Mouse (Mus musculus): ENCODE data around the gene Zbp1.

Gene Zbp1

DNA sequence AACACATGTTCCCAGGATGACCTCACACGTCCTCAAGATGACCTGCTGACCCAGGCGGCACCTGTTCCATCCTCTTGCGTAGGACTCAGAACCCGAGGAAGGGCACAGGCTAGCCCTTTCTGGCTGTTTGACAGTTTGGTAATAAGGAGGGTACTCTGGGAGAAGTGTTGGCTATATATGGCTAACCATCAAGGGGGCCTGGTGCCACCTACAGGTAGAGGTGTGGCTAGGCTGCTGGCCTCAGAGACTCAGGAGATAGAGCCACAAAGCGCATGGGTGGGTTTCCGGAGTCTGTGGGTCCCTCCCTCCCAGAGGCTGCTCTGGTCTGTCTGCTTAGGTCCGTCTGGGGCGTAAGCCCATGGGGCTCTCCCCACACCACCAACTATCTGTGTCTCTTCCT, 28.0 kb upstream of the Zbp1 start:
- DNase-seq: peak; percentile 35

DNA sequence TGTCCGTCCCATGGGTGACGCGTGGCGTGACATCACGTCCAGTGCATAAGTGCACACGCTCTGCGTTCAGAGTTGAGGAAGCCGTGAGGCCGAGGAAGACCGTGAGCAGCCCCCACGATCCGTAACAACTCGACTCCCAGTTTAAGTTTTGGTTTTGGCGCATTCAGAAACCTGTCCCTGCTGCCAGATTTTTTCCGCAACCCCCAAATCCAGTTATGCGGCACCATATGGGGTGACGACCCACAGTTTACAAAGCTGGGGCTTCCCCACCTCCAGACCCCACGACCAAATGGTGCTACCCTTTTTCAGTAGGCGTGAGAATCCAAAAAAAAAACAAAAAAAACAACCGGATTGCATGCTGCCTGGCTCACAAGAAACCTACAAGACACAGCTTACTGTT, 26.5 kb upstream of the Zbp1 start:
- DNase-seq: no peak

DNA sequence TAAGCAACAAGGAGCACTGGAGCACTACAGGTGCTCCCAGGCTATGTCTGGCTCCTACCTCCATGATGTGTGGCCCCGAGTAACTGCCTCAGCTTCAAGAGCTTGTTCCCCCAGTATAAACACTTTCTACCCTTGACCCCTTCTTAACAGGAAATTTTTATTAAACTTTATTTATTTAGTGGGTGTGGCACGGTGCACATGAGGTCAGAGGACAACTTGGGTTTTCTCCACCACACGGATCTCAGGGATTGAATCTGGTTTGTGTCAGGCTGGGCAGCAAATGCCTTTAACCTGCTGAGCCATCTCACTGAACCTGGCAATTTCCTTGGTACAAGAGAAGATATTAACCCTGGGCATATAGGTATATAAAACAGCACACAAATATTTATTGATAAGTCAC, 25.4 kb upstream of the Zbp1 start:
- no peak for DNase-seq

DNA sequence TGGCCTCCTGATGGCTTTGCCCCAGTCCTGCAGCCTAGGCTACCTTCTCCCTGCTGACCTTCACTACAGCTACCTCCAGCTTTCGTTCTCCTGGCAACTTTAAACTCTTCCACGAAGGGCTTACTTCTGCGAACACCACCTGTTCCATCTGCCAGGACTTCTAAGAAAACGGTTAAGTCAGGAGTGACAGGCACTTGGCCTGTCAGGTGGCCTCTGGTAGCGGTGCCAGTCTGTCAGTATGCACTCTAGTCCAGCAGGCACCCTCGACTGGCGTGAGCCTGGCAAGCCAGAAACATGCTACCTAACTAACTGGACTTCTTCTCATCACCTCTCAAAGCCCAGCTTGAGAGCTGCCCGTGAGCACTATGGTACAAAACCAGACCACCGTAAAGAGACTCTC, 24.9 kb upstream of the Zbp1 start:
- no peak for DNase-seq

DNA sequence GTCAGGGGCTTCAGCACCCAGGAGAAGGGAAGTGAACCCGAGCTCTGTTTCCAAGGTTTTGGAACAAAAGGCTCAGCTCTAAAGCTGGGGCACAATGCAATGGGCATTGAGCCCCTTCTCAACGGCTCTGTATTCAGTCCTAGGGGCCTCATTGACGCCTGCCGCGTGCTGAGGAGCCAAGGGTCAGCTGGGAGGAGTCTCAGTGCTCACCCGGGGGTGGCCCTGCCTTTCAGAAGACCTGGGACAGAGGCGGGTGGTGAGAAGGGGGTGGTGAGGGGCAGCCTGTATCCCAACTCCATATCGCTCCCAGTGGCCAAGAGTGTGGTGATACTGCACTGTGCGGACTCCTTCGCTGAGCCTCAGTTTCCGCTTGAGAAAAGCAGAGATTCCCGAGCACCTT, 24.2 kb upstream of the Zbp1 start:
- DNase-seq: no peak

DNA sequence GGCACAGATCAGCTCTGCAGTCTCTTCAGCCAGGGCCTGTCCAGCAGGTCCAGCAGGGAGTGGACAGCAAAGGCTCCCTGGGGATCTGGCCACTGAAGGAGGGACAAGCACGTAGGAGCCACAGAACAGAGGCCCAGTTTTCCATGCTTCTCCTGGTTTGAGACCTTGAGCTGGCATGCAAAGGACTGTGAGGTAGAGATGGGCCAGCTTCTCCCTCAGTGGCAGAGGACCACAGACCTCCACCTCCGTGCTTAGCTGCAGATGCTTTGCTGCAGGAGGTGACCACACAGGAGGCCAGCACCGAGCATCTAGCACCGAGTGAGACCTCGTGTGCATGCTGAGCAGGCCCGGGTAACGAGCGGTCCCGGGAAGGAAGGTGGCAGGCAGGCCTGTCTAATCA, 22.0 kb upstream of the Zbp1 start:
- no peak for DNase-seq

DNA sequence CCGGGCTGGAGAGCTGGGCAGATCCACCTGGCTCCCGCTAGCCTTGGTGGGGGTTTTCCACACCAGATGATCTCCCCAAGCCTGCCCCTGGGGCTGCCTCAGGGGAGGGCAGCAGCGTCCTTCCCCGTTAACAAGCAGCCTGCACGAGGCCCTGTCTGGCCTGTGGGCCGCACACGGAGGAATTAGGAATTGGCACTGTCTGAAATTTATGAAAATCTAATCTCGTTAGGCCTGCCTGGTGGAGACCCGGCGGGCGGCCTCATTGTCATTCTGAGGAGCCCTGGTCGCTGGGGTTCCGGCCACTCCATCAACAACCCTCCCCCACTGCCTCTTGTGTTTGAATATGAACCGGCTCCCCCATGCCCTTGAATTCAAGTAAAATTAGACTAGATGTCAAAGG, 19.8 kb upstream of the Zbp1 start:
- DNase-seq: no peak

DNA sequence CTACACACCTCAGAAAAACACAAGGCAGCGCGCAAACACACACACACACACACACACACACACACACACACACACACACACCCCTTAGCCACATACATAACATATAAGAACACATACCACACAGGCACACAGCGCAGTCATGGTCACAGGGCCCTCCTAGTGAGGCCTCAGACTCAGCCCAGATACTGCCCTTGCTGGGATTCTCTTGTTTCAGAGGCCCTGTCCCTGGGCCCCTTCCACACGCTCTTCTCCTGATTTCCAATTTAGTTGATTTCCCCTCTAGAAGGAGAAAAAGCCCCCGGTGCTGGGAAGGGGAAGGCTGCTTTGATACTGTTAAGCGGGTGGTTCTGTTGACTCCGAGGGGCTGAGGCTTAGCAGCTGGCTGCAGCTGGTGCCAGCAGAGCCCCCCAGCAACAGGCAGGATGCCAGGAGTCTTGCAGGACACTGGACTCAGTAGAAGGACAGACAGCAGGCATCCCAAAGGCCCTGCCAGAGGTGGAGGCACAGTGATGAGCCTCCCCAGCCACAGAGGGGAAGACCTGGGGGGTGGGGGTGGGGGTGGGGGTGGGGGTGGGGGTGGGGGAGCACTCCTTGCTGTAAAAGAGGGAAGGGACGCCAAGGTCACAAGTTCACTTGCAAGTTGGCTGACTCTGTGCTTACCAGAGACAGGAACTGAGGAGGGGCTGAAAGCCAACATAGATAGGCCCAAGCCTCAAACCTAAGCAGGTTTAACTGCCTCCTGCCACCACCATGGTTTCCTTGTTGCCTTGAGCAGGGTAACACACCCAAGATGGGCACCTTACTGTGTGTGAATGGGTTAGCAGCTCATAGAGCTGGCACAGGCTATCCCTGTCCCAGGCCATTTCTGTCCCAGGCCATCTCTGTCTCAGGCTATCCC, 17.0 kb upstream of the Zbp1 start:
- DNase-seq: no peak

DNA sequence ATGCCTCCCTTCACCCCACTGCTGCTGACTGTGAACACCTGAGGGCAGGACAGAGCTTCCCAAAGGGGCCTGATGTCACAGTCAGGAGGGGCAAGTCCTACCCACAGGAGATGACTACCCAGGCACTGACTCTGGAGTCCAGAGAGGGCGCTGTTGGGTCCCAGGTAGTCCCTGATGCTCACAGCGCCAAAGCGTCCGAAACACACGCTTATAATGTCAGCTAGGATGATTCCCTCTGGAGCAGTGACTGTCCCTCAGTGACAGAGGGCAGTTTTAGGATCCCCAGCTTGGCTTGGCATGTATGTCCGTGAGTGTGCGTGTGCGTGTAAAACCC, 14.0 kb upstream of the Zbp1 start:
- no peak for DNase-seq

DNA sequence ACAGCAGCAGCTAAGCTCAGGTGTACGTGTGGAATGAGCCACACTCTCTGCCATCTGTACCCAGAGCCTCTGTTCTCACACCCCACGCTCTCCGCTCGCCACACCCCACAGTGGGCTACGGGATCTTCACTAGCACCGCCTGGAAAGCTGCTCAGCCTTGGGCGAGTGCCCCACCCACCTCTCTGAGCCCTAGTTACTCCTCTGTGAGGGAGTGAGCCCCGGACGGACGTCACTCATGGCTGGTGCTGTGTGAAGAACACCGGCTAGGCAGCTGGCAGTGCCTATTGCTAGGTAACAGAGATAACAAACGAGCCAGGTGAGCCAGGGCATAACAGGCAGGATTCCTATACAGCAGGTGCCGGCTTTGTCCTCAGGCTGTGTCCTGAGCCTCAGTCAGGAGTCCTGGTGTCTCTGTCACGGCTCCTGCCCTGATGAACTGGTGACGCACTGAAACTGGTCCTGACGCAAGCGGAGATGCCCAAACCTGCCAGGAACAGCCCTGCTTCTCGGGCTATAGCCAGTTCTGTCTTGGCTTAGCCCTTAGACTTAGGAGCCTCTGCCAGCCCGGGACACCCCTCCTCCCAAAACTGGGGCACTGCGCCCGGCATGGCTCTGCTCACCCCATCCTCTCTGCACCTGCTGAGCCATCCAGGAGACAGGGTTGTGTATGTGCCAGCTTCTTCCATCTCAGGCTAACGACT, 13.5 kb upstream of the Zbp1 start:
- DNase-seq: no peak

DNA sequence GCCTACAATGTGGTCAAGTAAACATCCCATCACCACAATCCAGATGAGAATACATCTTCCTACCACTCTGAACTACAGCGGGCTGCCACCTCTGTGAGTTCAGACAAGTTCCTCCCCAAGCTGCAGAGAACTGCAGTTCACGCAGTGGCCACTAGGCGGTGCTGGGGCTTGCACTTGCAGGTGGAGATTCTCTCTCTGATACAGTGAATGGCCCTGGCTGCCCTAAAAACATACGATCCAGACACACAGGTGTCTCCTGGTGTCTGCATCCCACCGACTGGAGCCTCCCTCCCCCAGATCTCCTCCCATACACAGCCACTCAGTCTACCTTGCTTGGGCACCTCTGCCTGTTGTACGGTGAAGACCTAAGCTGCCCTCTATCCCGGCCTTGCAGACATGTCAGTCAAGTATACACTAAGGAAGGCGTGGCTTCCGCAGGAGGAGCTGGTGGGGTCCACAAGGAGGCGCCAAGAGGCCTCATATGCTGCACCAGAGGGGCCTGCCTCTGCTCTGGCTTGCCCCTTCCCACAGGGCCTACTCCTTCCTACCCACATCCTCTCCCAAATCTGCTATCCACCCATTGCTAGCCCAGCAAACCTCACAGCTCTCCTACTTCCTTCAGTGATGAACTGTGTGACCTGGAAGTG, 11.0 kb upstream of the Zbp1 start:
- peak; percentile 98 for DNase-seq

DNA sequence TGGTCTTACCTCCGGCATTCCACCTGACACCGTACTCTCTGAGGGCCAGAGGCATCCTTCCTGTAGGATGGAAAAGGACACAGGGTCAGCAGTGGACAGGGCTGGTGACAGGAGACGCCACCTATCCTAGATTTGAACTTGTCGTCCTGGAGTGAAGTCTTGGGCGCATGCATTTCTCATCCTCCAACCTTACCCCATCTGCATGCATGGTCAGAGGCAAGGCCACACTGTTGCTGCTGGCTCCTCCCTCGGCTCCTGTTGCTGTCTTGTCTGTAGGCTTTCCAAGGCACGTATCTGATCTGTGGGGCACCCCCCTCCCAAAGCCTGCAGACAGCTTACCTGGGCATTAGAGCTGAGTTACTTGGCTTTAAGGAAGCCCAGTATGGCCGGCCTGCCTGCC, 9.8 kb upstream of the Zbp1 start:
- DNase-seq: no peak

DNA sequence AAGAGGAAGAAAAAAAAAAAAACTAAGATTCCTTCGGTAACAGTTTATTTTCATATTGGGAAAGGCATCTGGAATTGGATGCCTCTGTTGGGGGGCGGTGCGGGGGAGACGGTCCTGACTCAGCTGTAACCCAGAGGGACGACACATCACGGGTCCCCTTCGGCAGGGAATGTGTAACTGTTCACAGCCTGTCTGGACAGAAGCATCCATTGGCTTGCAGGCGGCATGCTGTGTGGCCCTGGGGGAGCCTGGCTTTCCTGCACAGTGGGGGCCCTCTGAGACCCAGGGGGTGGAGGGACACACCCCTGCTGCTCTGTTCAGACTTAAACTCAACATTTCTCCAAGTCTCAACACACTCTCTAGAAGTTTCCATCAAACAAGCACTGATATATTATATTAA, 8.1 kb upstream of the Zbp1 start:
- no peak for DNase-seq

DNA sequence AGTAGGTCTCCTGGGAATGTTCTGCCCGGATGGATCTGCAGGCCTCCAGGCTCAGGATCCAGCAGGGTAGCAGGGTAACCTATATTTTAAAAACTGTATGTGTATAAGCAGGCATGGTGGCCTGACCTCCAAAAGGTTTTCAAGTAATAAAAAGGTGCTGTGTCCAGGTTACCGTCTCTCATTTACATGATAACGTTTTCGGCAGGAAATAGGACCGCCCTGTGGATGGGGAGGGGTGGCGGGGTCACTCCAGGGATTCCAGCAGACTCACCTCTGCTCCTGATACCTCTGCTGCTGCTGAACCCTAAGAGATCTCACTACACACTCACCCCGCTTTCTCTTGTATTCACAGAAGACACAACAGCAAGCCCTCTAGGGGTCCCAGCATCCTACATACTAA, 7.2 kb upstream of the Zbp1 start:
- DNase-seq: no peak

DNA sequence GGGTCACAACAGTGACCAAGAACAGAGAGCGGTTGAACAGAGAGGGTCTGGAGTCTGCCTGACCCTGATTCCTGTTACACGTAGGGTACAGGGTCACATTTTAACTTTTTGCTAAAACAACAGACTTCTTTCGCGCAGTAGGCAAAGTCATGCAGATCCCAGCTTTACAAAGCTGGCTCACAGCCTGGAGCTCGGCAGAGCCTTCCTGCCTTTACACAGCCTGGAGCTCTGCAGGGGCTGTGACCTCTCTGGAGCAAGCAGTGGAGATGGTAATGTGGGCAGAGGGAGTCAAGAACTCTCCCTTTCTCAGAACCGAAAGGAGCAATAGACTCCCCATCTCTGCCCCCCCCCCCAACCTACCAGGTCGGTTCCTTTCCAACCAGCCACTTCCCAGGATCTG, 6.1 kb upstream of the Zbp1 start:
- DNase-seq: no peak

DNA sequence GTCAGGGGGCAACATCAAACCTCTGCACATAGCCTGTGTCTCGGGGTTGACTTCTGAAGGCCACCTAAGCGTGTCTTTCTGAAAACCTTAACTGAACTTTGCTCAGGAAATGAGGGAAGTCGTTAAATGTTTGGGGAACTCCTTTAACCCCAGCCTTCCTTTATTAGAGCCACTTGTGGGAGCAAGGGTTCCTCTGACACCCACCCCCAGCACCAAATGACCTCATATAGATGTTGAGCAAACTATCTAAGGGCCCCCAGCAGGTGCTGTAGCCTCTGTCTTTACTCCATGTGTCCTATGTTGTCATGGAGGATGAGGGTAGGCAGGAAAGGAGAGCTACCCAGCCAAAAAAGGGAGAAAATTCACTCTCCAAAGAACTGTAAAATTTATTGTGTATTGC, 5.4 kb upstream of the Zbp1 start:
- no peak for DNase-seq

DNA sequence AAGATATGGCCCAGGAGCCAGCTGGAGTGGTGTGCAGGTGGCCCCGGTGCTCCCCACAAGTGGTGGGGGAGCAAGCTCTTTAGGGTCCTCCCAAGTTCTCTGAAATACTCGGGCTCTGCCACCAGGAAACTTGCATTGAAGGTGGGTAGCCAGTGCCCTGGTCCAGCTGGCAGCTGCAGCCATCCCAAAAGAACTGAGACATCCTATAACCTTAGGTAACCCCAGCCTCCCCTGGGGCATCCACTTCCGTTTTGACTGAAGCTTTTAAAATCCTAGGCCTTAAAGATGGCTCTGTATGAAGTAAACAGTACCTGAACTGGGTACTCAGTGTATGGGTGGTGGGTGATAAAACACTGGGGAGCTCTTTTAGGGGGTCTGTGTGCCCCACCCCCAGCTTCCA, 4.8 kb upstream of the Zbp1 start:
- DNase-seq: peak; percentile 36

DNA sequence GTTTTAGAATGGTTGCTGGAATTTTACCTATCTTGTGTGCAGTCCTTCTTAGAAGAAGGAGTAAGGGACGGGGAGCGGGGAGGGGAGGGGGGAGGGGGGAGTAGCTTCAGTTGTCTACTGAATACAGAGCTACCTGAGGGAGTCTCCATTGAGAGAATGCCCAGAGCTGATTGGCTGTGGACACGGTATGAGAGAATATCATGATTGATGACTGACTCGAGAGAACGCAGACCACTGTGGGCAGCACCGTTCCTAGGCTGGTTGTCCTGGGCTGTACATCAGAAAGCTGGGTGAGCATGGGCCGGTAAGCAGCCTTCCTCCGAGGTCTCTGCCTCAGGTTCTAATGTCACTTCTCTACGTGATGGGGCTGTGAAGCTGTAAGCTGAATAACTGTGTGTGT, 2.0 kb upstream of the Zbp1 start:
- DNase-seq: no peak

DNA sequence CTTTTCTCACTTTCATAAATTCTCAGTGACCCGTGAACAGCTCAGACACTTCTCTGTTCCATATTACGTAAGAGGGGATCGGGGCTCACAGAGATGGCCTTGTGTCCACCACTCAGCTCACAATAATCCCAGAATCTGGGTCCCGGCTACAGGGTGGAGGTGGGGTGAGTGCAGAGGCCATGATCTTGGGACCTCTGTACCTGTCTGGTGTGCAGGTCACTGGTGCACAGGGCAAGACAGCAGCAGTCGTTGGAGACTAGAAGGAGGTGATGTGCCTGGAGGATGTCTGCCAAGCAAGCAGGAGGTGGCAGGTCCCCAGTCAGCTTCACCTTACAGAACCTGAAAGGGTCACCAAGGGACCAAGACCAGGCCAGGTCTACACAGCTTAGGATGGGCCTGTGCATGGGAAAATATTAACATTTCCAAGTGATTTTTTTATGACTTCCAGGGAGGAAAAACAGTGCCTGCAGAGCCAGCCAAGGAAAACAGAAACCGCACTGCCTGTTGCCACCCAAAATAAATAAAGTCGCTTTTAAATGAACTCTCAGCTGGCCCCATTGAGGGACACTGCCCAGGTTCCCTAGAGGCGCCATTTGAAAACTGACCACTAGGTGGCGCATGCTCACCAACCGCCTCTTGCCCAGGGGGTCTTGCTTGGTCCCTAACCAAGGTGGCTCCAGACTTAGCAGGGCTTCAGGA, 682 bp upstream of the Zbp1 start:
- peak; percentile 60 for DNase-seq

DNA sequence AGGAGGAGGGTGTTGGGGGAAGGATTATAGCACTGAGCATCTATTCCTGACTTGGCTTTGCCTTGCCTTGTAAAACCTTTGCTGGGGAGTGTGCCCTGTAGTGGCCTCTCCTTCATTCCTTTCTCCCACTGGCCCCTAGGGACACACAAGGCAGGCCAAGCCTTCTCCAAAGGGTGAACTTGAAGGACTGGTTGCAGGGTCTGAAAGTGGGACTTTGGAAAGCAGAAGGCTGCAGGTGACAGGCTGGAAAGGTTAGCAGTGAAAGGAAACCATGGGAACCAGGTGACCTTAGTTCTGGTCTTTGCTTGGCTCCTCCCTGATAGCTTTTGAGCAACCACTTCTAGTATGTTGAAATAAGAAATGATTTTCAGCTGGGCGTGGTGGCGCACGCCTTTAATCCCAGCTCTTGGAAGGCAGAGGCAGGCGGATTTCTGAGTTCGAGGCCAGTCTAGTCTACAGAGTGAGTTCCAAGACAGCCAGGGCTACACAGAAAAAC, 912 bp downstream of the Zbp1 start:
- DNase-seq: peak; percentile 6

DNA sequence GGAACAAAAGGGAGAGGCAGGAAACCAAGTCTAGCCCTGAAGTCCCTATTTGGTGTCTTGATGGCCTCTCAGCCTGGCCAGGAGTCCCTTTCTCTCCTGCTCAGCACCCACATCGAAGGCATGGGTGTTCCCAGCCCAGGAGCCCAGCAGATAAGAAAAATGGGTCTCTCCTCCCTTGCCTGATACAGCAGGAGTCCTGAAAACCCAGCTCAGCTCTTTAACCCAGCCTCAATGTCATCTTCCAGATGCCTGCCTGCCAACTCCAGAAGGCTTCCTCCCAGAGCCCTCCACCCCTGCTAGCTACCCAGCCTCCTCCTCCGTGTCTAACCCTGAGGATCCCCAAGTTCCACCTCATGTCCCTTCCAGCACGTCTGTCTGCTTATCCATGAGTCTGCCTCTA, 1.5 kb downstream of the Zbp1 start:
- no peak for DNase-seq

DNA sequence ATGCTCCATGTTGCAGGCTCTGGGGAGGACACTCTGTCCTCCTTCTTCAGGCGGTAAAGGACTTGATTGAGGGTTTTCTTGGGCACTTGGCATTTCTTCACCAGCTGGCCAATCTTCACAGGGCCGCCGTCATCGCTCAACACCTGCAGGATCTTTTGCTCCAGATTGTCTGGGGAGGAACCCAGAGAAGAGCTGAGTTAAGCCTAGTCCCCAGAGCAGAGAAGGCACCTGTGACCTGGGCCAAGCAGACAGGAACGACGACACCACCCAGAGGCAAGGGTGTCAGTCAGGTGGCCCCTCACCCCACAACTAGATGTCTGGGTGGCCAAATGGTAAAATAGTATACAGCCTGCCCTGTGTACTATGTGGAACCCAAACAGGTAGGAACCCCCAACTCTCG, 1.9 kb downstream of the Zbp1 start:
- DNase-seq: peak; percentile 42

DNA sequence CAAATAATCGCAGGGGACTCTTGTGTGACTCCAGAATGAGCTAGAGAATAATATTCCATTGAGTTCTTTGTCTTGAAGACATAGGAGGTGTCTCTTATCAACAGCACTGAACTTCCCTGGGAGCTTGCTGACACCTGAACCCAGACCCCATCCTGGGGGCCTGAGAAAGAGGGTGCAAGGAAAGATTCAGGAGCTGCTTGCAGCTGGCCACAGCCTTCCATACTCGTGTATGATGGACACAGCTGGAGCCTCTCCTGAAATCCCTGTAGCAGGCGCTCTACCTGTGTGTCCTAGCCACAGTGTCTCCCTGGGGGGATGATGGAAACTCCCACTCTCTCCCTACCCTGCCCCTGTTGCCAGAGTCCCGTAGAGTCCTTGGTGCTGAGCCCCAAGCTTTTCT, 6.5 kb downstream of the Zbp1 start:
- DNase-seq: no peak

Measured in thymus, postnatal 14 days (tissue).